Mouse (Mus musculus) CH12.LX (cell line): ENCODE data around the gene Rsph4a. TPM values are rescaled to one million over a fixed set of nuclear protein-coding genes. Genes with fewer than 3 reads are reported as not detected.

Experiments used
- DNase-seq: peaks from one replicate; pipeline ENCODE4 v3.0.0-alpha.2; 2013; ENCODE audit errors: extremely low read depth
- H3K27ac ChIP-seq: 2 replicates; pipeline ENCODE4 v1.5.1; 2012; ENCODE audit warnings: low read depth, mild to moderate bottlenecking, control low read depth, moderate library complexity; ENCODE audit not compliant: insufficient read depth
- H3K27me3 ChIP-seq: replicated peaks from 2 replicates; pipeline ENCODE3; 2012; ENCODE audit warnings: inconsistent platforms
- H3K36me3 ChIP-seq, 2 experiments: replicated peaks in 1 of 2; 2 replicates each; pipeline versions ENCODE3 to v1.6.1; 2012; ENCODE audit warnings: inconsistent platforms in 1 of 2, low read length in 1 of 2, mild to moderate bottlenecking in 1 of 2, mixed read lengths in 1 of 2, moderate library complexity in 1 of 2; ENCODE audit not compliant: control insufficient read depth in 1 of 2, insufficient read depth in 1 of 2
- H3K4me1 ChIP-seq, 2 experiments: 2 replicates each; pipeline ENCODE4 v1.6.1; 2012; ENCODE audit warnings: inconsistent platforms in 1 of 2, moderate library complexity in 1 of 2; ENCODE audit not compliant: insufficient read depth in 2 of 2, control insufficient read depth in 1 of 2
- H3K4me2 ChIP-seq: 2 replicates; pipeline ENCODE4 v1.6.1; 2012; ENCODE audit warnings: low read depth, mild to moderate bottlenecking, control low read depth; ENCODE audit not compliant: poor library complexity, insufficient read depth, severe bottlenecking
- H3K4me3 ChIP-seq, 3 experiments: fragments of 150-350 bp in 1 of 3; sonication (generic) in 1 of 3; replicated peaks in 1 of 3; 2 replicates each; pipeline versions ENCODE3 to v1.5.1; 2011 to 2012; ENCODE audit warnings: low read depth in 2 of 3, low read length in 2 of 3, mild to moderate bottlenecking in 2 of 3, moderate library complexity in 2 of 3, control low read depth in 1 of 3, improper control_type of control experiment in 1 of 3, inconsistent platforms in 1 of 3, mixed read lengths in 1 of 3; ENCODE audit not compliant: poor library complexity in 1 of 3
- H3K79me2 ChIP-seq: replicated peaks from 2 replicates; pipeline ENCODE4 v1.6.1; 2012; ENCODE audit warnings: mild to moderate bottlenecking, moderate library complexity; ENCODE audit not compliant: control insufficient read depth, poor library complexity, insufficient read depth, severe bottlenecking; ENCODE audit errors: extremely low read depth
- H3K9ac ChIP-seq: 2 replicates; pipeline ENCODE4 v1.6.1; 2012; ENCODE audit warnings: low read depth, mild to moderate bottlenecking, control low read depth, moderate library complexity; ENCODE audit not compliant: insufficient read depth
- H3K9me3 ChIP-seq: replicated peaks from 2 replicates; pipeline ENCODE3; 2012; ENCODE audit warnings: low read length, inconsistent platforms, mixed read lengths
- CHD1 ChIP-seq: IDR thresholded peaks from 2 replicates; pipeline ENCODE4 v1.6.1; 2012; ENCODE audit warnings: low read depth, low read length, improper control_type of control experiment, inconsistent platforms
- CHD2 ChIP-seq: IDR thresholded peaks from 2 replicates; pipeline ENCODE4 v1.6.1; 2011; ENCODE audit warnings: low read length, improper control_type of control experiment
- E2F4 ChIP-seq: IDR thresholded peaks from 2 replicates; pipeline ENCODE4 v1.6.1; 2011; ENCODE audit warnings: low read depth, low read length, improper control_type of control experiment; ENCODE audit not compliant: insufficient replicate concordance
- ELF1 ChIP-seq: IDR thresholded peaks from 2 replicates; pipeline ENCODE4 v1.6.1; 2014; ENCODE audit warnings: low read depth, mild to moderate bottlenecking, inconsistent platforms, low read length, improper control_type of control experiment
- ETS1 ChIP-seq: conservative IDR thresholded peaks from 2 replicates; pipeline ENCODE4 v1.6.1; 2012; ENCODE audit warnings: low read depth, mild to moderate bottlenecking, inconsistent platforms, low read length, improper control_type of control experiment, moderate library complexity
- IRF4 ChIP-seq: IDR thresholded peaks from 2 replicates; pipeline ENCODE4 v1.6.1; 2014; ENCODE audit warnings: low read depth, mild to moderate bottlenecking, inconsistent platforms, low read length, improper control_type of control experiment
- JUND ChIP-seq: conservative IDR thresholded peaks from 2 replicates; pipeline ENCODE4 v1.6.1; 2011; ENCODE audit warnings: low read depth, low read length, improper control_type of control experiment
- KAT2A ChIP-seq: IDR thresholded peaks from 2 replicates; pipeline ENCODE4 v1.6.1; 2012; ENCODE audit warnings: low read length, improper control_type of control experiment, inconsistent platforms; ENCODE audit not compliant: insufficient replicate concordance
- MAX ChIP-seq: IDR thresholded peaks from 2 replicates; pipeline ENCODE4 v1.6.1; 2011; ENCODE audit warnings: low read length, improper control_type of control experiment
- MEF2A ChIP-seq: IDR thresholded peaks from 2 replicates; pipeline ENCODE4 v1.6.1; 2014; ENCODE audit warnings: low read depth, mild to moderate bottlenecking, inconsistent platforms, low read length, improper control_type of control experiment, borderline replicate concordance
- MXI1 ChIP-seq: IDR thresholded peaks from 2 replicates; pipeline ENCODE4 v1.6.1; 2011; ENCODE audit warnings: mild to moderate bottlenecking, low read depth, low read length, improper control_type of control experiment
- NRF1 ChIP-seq: IDR thresholded peaks from 2 replicates; pipeline ENCODE4 v1.6.1; 2014; ENCODE audit warnings: low read depth, mild to moderate bottlenecking, inconsistent platforms, low read length, improper control_type of control experiment, moderate library complexity
- PAX5 ChIP-seq: IDR thresholded peaks from 2 replicates; pipeline ENCODE4 v1.6.1; 2012; ENCODE audit warnings: low read length, inconsistent platforms, mixed read lengths
- RAD21 ChIP-seq: IDR thresholded peaks from 2 replicates; pipeline ENCODE4 v1.6.1; 2011; ENCODE audit warnings: low read depth, mild to moderate bottlenecking, low read length, improper control_type of control experiment, moderate library complexity
- SIN3A ChIP-seq: IDR thresholded peaks from 2 replicates; pipeline ENCODE4 v1.6.1; 2012; ENCODE audit warnings: low read length, improper control_type of control experiment, inconsistent platforms
- UBTF ChIP-seq: IDR thresholded peaks from 2 replicates; pipeline ENCODE4 v1.6.1; 2012; ENCODE audit warnings: low read depth, mild to moderate bottlenecking, inconsistent platforms, low read length, improper control_type of control experiment, moderate library complexity
- USF1 ChIP-seq: IDR thresholded peaks from 2 replicates; pipeline ENCODE4 v1.6.1; 2014; ENCODE audit warnings: low read depth, mild to moderate bottlenecking, inconsistent platforms, low read length, improper control_type of control experiment
- USF2 ChIP-seq: conservative IDR thresholded peaks from 2 replicates; pipeline ENCODE4 v1.6.1; 2011; ENCODE audit warnings: low read depth, low read length, improper control_type of control experiment
- ZC3H11A ChIP-seq: IDR thresholded peaks from 2 replicates; pipeline ENCODE4 v1.6.1; 2012; ENCODE audit warnings: low read depth, mild to moderate bottlenecking, inconsistent platforms, low read length, improper control_type of control experiment
- ZKSCAN1 ChIP-seq: IDR thresholded peaks from 2 replicates; pipeline ENCODE4 v1.6.1; 2012; ENCODE audit warnings: low read depth, inconsistent platforms, low read length, improper control_type of control experiment, borderline replicate concordance
- ZMIZ1 ChIP-seq: IDR thresholded peaks from 2 replicates; pipeline ENCODE4 v1.6.1; 2012; ENCODE audit warnings: low read depth, mild to moderate bottlenecking, inconsistent platforms, low read length, improper control_type of control experiment
- ZNF384 ChIP-seq: IDR thresholded peaks from 2 replicates; pipeline ENCODE4 v1.6.1; 2012; ENCODE audit warnings: low read depth, low read length, improper control_type of control experiment, inconsistent platforms
- dilution Hi-C: fragments of 300-500 bp; cut with MboI; formaldehyde crosslinking; loops from 2 replicates; pipeline ENCODE4 v1.14.3; 2020; ENCODE audit warnings: low sequenced_read_pairs; ENCODE audit not compliant: extremely low pct_unique_long_range_greater_than_20kb, extremely low pct_ligation_motif_present
- in situ Hi-C: fragments of 300-500 bp; cut with MboI; formaldehyde crosslinking; loops from 3 replicates; pipeline ENCODE4 v1.14.3; 2019; ENCODE audit warnings: low sequenced_read_pairs, low pct_ligation_motif_present, low pct_unique_long_range_greater_than_20kb, mixed read lengths
- polyA plus RNA-seq: library from polyadenylated mRNA; unstranded; fragments of >175 nt; gene quantifications from 2 replicates; pipeline ENCODE4 v1.2.1, GENCODE M21; 2012; ENCODE audit warnings: low read depth; ENCODE audit not compliant: insufficient read length
- total RNA-seq, 2 experiments: library from RNA; depleted of rRNA; stranded (reverse); fragments of 300-350 nt in 1 of 2; fragments of >200 nt in 1 of 2; gene quantifications; 2 replicates each; pipeline ENCODE4 v1.2.3; 2012 to 2014

Rsph4a gene
- total and polyA plus RNA-seq, 3 experiments, result not detected

GRCm38 (mm10) chr10:33905489-33905888 is 578 bp downstream of the Rsph4a start:
- H3K27ac ChIP-seq, result no peak overlapping the region
- dilution Hi-C loops, result no loop called here
- H3K27me3 ChIP-seq, result no peaks in the 10 kb centered on the region
- in situ Hi-C loops, result no loop called here
- no peak for DNase-seq
- no peak overlapping the region for H3K9ac ChIP-seq
- H3K4me3 ChIP-seq, result no peak overlapping the region
- no peaks in the 10 kb centered on the region for H3K36me3 ChIP-seq
- TF ChIP-seq E2F4 (no peak), CHD1 (no peak), USF1 (no peak), KAT2A (no peak), ZNF384 (no peak), CHD2 (no peak), SIN3A (no peak), RAD21 (no peak), ELF1 (no peak), ZC3H11A (no peak), ETS1 (no peak), MEF2A (no peak), NRF1 (no peak), MAX (no peak), PAX5 (no peak)
- TF ChIP-seq, all 38 proteins: peak for 0
- Histone ChIP-seq H3K9me3 (no peaks in the 10 kb centered on the region), H3K4me1 (no peaks in the 10 kb centered on the region), H3K4me2 (peak overlapping the region; percentile 87), H3K79me2 (no peaks in the 10 kb centered on the region)

- Histone ChIP-seq H3K4me3 (no peak overlapping the region), H3K27me3 (no peaks in the 10 kb centered on the region), H3K9ac (no peak overlapping the region), H3K79me2 (peaks cover 30% of the 10 kb centered on the region), H3K27ac (no peak overlapping the region), H3K4me2 (no peak overlapping the region), H3K9me3 (no peaks in the 10 kb centered on the region), H3K4me1 (peaks cover 3 to 5% of the 10 kb centered on the region in 2 experiments; a peak in 2 of 4 replicates), H3K36me3 (peaks cover 51 to 86% of the 10 kb centered on the region in 2 experiments)
- TF ChIP-seq RAD21 (no peak), NRF1 (no peak), ZKSCAN1 (no peak), ZMIZ1 (no peak), CHD1 (no peak), ETS1 (no peak), JUND (no peak), IRF4 (no peak), ZNF384 (no peak), MXI1 (no peak), SIN3A (no peak), USF2 (no peak), UBTF (no peak), ZC3H11A (no peak)
- DNase-seq, result no peak
- in situ Hi-C loops (no loop called here), dilution Hi-C loops (no loop called here)
Measured at GRCm38 (mm10) chr10:33940702-33941101, 35.8 kb downstream of the Rsph4a start.
